Mouse (Mus musculus): ENCODE results near the gene Rasal1.

DNA sequence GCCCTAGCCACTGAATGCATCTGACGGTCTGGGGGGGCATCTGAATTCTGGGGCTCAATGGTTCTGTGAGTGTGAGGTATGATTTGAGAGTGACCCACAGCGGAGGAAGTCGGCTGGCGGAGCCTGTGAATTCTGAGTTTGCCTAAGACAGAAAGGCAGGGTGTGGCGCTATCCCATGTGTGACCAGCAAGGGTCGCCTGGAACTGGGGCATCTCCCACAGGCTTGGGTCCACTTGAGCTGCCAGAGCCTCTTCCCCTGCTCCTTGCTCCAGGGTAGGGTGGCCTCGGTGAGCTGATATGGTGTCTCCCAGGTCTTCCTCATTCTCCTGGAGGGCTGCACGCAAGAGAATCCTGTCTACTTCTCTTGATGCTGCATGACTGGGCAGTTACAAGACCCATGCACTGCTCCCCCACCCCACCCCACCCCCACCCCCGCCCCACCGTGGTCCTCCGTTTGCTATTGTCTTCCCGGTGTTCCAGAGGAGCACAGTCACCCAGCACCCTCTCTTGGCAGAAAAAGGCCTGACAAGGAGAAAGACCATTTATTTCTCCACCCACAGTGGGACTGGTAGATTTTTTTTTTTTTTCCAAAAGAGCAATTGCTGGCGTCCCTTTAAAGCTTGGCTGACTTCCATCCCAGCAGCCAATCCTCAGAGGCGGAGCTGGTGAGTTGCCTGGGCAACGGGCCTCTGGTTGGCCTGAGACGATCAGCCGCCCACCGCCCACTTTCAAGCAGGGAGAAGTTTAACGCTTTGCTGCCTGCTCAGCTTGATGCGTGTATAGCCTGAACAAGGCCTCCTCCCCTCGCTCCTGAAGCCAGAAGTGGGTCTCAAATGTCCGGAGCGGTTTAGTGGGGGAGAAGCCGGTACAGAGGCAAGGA, 31.3 kb downstream of the Rasal1 start:
- TF ChIP-seq CTCF (IDR thresholded peaks at IDR 0.05; ENCODE audit: borderline replicate concordance, control insufficient read depth, extremely low read depth, insufficient read depth, low read length, poor library complexity) (0 out of 2 replicates have a peak, but pooled peaks have one; percentile 33), POLR2A (IDR thresholded peaks at IDR 0.05; ENCODE audit: control insufficient read depth, extremely low read depth, insufficient read depth, low read length, poor library complexity) (no peak)
